Mouse (Mus musculus) midbrain, embryonic 11.5 days (tissue): Measurements from ENCODE around the gene Pgpep1l. TPM values are rescaled to one million over a fixed set of nuclear protein-coding genes. Genes with fewer than 3 reads are reported as not detected.
"Not testable (repeated sequence)": the region's sequence is repeated elsewhere in the genome, so short reads cannot be mapped to it uniquely, and the experiment has no call there.

Source experiments
- ATAC-seq: fragments of 200-750 bp; cut with Nextera tagmentation; 2 replicates; pipeline ENCODE4 v1.8.0; 2017; ENCODE audit warnings: moderate TSS enrichment, moderate library complexity; ENCODE audit not compliant: low FRiP score
- DNase-seq: peaks from one replicate; pipeline ENCODE4 v3.0.0; 2015; ENCODE audit warnings: low spot score; ENCODE audit errors: missing footprints
- H3K27ac ChIP-seq: fragments of 300-500 bp; sonication (generic); 2 replicates; pipeline ENCODE4 v1.5.1; 2014; ENCODE audit warnings: low read depth, low read length
- H3K27me3 ChIP-seq: fragments of 300-500 bp; sonication (generic); 2 replicates; pipeline ENCODE4 v1.6.1; 2014; ENCODE audit warnings: mild to moderate bottlenecking, low read length, moderate library complexity, mixed read lengths; ENCODE audit not compliant: control insufficient read depth, insufficient read depth
- H3K36me3 ChIP-seq: fragments of 300-500 bp; sonication (generic); 2 replicates; pipeline ENCODE4 v1.6.1; 2014; ENCODE audit warnings: mild to moderate bottlenecking, low read length, moderate library complexity, mixed read lengths; ENCODE audit not compliant: control insufficient read depth, insufficient read depth
- H3K4me1 ChIP-seq: fragments of 300-500 bp; sonication (generic); 2 replicates; pipeline ENCODE4 v1.6.1; 2014; ENCODE audit warnings: low read length; ENCODE audit not compliant: control insufficient read depth, insufficient read depth
- H3K4me2 ChIP-seq: fragments of 300-500 bp; sonication (generic); 2 replicates; pipeline ENCODE4 v1.6.1; 2014; ENCODE audit warnings: mild to moderate bottlenecking, moderate library complexity
- H3K4me3 ChIP-seq: fragments of 300-500 bp; sonication (generic); 2 replicates; pipeline ENCODE4 v1.5.1; 2014; ENCODE audit warnings: low read depth, low read length
- H3K9ac ChIP-seq: fragments of 300-500 bp; sonication (generic); 2 replicates; pipeline ENCODE4 v1.6.1; 2014; ENCODE audit warnings: low read length
- H3K9me3 ChIP-seq: fragments of 300-500 bp; sonication (generic); 2 replicates; pipeline ENCODE4 v1.6.1; 2016; ENCODE audit warnings: low read length; ENCODE audit not compliant: control insufficient read depth
- WGBS: fragments of 180-500 bp; shearing (Covaris S2); extraction: QIAGEN DNeasy Blood & Tissue Kit; methylation state at CpG from one replicate; pipeline ENCODE4 v1.1.7; 2014; 5-methylcytosine and 5-hydroxymethylcytosine counted together
- polyA plus RNA-seq: library from polyadenylated mRNA; unstranded; fragments of >200 nt; fragmentation: Nextera tagmentation; extraction: Ambion mirVana; gene quantifications from 2 replicates; pipeline ENCODE4 v1.2.1, GENCODE M21; 2014

The Pgpep1l gene
- polyA plus RNA-seq, 1 experiment from 2014 or later, result not detected

- ATAC-seq (no peak), DNase-seq (peak; percentile 44)
- Histone ChIP-seq H3K9me3 (no peaks in the 10 kb centered on the region), H3K4me3 (no peak overlapping the region), H3K9ac (no peak overlapping the region), H3K36me3 (no peaks in the 10 kb centered on the region), H3K4me1 (peaks cover 8% of the 10 kb centered on the region), H3K4me2 (no peak overlapping the region), H3K27ac (no peak overlapping the region), H3K27me3 (peaks cover 8% of the 10 kb centered on the region; the same call in 1 of the 2 replicates)
- 73% methylated on average over 6 of the region's 6 CpGs for WGBS
These were observed 14.9 kb upstream of the Pgpep1l start for GRCm38 (mm10) chr7:68278908-68279307.

GRCm38 (mm10) chr7:68278385-68278784 lies 14.4 kb upstream of the Pgpep1l start:
- H3K27ac ChIP-seq, result no peak overlapping the region
- H3K36me3 ChIP-seq, result no peaks in the 10 kb centered on the region
- no peak overlapping the region for H3K4me2 ChIP-seq
- H3K9ac ChIP-seq, result no peak overlapping the region
- no peak for ATAC-seq
- 89% methylated on average over 6 of the region's 6 CpGs for WGBS
- H3K9me3 ChIP-seq, result no peaks in the 10 kb centered on the region
- peaks cover 8% of the 10 kb centered on the region; the same call in 1 of the 2 replicates for H3K27me3 ChIP-seq
- H3K4me1 ChIP-seq, result peaks cover 8% of the 10 kb centered on the region
- DNase-seq, result peak; percentile 39
- H3K4me3 ChIP-seq, result no peak overlapping the region

GRCm38 (mm10) chr7:68277897-68278270 lies 13.9 kb upstream of the Pgpep1l start:
- Histone ChIP-seq H3K9ac (no peak overlapping the region), H3K9me3 (no peaks in the 10 kb centered on the region), H3K36me3 (no peaks in the 10 kb centered on the region), H3K4me1 (peaks cover 8% of the 10 kb centered on the region), H3K27me3 (peaks cover 8% of the 10 kb centered on the region; the same call in 1 of the 2 replicates), H3K27ac (no peak overlapping the region), H3K4me2 (no peak overlapping the region), H3K4me3 (no peak overlapping the region)
- no peak for ATAC-seq
- WGBS, result 73% methylated on average over 4 of the region's 4 CpGs
- peak; percentile 73 for DNase-seq

DNA sequence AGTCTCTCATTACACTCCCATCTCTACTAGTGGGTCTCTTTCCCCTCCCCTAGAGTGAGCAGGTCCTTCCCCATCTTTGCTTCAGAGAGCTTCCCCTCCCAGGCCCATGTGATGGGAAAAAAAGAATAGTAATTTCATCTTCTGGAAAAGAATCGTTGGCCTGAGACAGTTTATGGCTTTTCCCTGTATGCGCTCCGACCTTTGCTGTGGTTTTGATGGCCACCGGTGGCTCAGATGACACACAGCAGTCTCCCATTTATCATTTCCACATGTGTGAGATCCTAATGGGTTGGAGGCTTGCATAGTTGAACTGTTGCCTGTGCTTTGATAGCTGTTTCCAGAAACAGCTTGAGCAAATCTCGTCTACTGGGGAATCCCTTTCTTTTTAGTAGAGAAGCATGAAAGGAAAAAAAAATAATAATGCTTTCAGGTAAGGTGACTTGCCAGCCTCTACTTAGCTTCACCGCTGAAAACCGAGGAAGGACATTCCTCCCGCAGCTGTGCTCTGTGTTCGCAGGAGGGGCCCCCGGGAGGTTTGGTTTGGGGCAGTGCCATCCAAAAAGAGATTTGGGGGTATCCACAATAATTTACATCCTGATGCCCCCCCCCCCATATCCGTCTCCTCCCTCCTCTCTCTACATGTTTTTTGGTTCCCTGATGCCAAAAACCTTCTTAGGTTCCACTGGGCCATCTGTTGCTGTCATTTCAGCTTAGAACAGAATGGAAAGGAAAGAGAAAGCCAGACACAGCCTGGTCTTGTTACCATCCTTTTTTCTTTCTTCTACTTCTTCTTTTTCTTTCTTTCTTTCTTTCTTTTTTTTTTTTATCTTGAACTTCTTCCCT lies 13.2 kb upstream of the Pgpep1l start:
- no peak overlapping the region for H3K27ac ChIP-seq
- ATAC-seq (no peak), DNase-seq (peak; percentile 85)
- peaks cover 8% of the 10 kb centered on the region; the same call in 1 of the 2 replicates for H3K27me3 ChIP-seq
- WGBS, result 49% methylated on average over 11 of the region's 11 CpGs
- no peaks in the 10 kb centered on the region for H3K36me3 ChIP-seq
- no peak overlapping the region for H3K4me3 ChIP-seq
- H3K4me2 ChIP-seq, result no peak overlapping the region
- no peaks in the 10 kb centered on the region for H3K9me3 ChIP-seq
- no peak overlapping the region for H3K9ac ChIP-seq
- peaks cover 8% of the 10 kb centered on the region for H3K4me1 ChIP-seq

GRCm38 (mm10) chr7:68275838-68276731 lies 12.1 kb upstream of the Pgpep1l start:
- Histone ChIP-seq H3K4me3 (peak overlapping the region; percentile 20; the same call in 1 of the 2 replicates), H3K36me3 (no peaks in the 10 kb centered on the region), H3K4me2 (peak overlapping the region; percentile 65), H3K27ac (no peak overlapping the region), H3K27me3 (peaks cover 8% of the 10 kb centered on the region; the same call in 1 of the 2 replicates), H3K9ac (peak overlapping the region; percentile 31), H3K4me1 (peaks cover 8% of the 10 kb centered on the region), H3K9me3 (no peaks in the 10 kb centered on the region)
- ATAC-seq (peak; percentile 44; the same call in 1 of the 2 replicates), DNase-seq (peak; percentile 92)
- 4% methylated on average over 36 of the region's 36 CpGs for WGBS

DNA sequence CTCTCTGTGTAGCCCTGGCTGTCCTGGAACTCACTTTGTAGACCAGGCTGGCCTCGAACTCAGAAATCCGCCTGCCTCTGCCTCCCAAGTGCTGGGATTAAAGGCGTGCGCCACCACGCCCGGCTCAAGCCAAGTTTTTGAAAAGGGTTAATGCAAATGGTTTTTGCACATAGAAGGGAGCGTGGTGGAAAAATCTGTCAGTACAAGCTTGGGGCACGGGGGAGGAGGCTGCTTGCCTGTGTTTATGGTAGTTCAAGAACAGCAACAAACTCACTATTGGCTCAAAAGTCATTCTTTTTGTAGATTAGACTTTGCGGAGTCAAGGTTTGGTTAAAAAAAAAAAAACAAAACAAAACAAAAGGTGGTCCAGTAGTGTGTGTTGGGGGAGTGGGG lies 11.4 kb upstream of the Pgpep1l start:
- H3K9me3 ChIP-seq, DNase-seq, ATAC-seq, H3K27ac ChIP-seq, H3K27me3 ChIP-seq, H3K4me1 ChIP-seq, H3K36me3 ChIP-seq: not testable (repeated sequence)
- Histone ChIP-seq H3K4me2 (peak overlapping the region; percentile 65), H3K4me3 (peak overlapping the region; percentile 20; the same call in 1 of the 2 replicates), H3K9ac (peak overlapping the region; percentile 31; the same call in 1 of the 2 replicates)
- WGBS, result 43% methylated on average over 9 of the region's 9 CpGs

GRCm38 (mm10) chr7:68274951-68275350 lies 10.9 kb upstream of the Pgpep1l start:
- peak; percentile 35 for DNase-seq
- Histone ChIP-seq H3K4me2 (no peak overlapping the region), H3K4me3 (no peak overlapping the region), H3K9me3 (no peaks in the 10 kb centered on the region), H3K36me3 (no peaks in the 10 kb centered on the region), H3K9ac (no peak overlapping the region), H3K4me1 (peaks cover 8% of the 10 kb centered on the region), H3K27ac (no peak overlapping the region), H3K27me3 (peaks cover 8% of the 10 kb centered on the region; the same call in 1 of the 2 replicates)
- no peak for ATAC-seq
- WGBS, result 78% methylated on average over 9 of the region's 9 CpGs

DNA sequence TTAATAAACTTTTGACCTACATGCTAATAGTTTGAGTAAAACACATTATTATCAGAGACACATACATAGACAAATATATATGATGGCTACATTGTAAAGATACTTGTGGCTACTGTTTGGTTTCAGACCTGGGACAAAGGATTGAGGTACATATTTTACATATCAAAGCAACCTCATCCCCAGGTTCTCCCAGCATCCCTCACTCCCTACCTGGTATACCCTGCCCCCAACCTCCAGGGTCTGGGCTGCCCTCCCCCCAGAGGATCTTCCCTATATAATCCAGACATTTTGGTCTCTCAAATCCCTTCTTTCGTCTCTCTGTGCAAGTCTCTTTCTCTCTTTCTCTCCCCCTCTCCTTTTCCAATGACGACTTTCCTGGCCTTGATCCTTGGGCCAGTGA lies 10.2 kb upstream of the Pgpep1l start:
- no peak for ATAC-seq
- H3K4me2 ChIP-seq, result no peak overlapping the region
- peak; percentile 64 for DNase-seq
- WGBS, result 68% methylated on average over 2 of the region's 2 CpGs
- H3K4me3 ChIP-seq, result no peak overlapping the region
- H3K27ac ChIP-seq, result no peak overlapping the region
- peaks cover 8% of the 10 kb centered on the region; the same call in 1 of the 2 replicates for H3K27me3 ChIP-seq
- no peak overlapping the region for H3K9ac ChIP-seq
- H3K4me1 ChIP-seq, result peaks cover 8% of the 10 kb centered on the region
- no peaks in the 10 kb centered on the region for H3K9me3 ChIP-seq
- no peaks in the 10 kb centered on the region for H3K36me3 ChIP-seq
